Mouse (Mus musculus) bone marrow, adult 2 months (tissue): ENCODE data around the gene Cuedc2.

Experiments used
- CTCF ChIP-seq: fragments of 200-500 bp; IDR thresholded peaks from 2 replicates; pipeline ENCODE4 v1.5.1; 2011; ENCODE audit warnings: low read length, control low read depth; ENCODE audit not compliant: control insufficient read depth, insufficient read depth
- POLR2A ChIP-seq: fragments of 200-500 bp; IDR thresholded peaks from 2 replicates; pipeline ENCODE4 v1.6.1; 2011; ENCODE audit warnings: low read depth, mild to moderate bottlenecking, control low read depth, low read length, borderline replicate concordance; ENCODE audit not compliant: control insufficient read depth

GRCm38 (mm10) chr19:46286926-46287325, 51.6 kb downstream of the Cuedc2 start:
- no peak for TF ChIP-seq CTCF
- TF ChIP-seq POLR2A = no peak
